Mouse (Mus musculus): Measurements from ENCODE around the gene Fbxl21. TPM values are rescaled to one million over a fixed set of nuclear protein-coding genes. Genes with fewer than 3 reads are reported as not detected.

Gene Fbxl21
- polyA plus RNA-seq, 1 experiment from 2014 or later: 1.6 TPM

GRCm38 (mm10) chr13:56494440-56494839 is 27.8 kb upstream of the Fbxl21 start:
- ATAC-seq (ENCODE audit: low read depth): no peak
- WGBS: 62% methylated on average over 3 of the region's 3 CpGs

GRCm38 (mm10) chr13:56500132-56500531 is 22.1 kb upstream of the Fbxl21 start:
- DNase-seq (ENCODE audit: low spot score): no peak
- Histone ChIP-seq H3K9me3 (ENCODE audit: control insufficient read depth, low read length) (no peaks in the 10 kb centered on the region), H3K4me2 (ENCODE audit: low read depth, low read length) (no peak overlapping the region), H3K9ac (ENCODE audit: low read depth, low read length) (no peak overlapping the region), H3K27me3 (replicated peaks; ENCODE audit: control insufficient read depth, insufficient read depth, low read length) (no peaks in the 10 kb centered on the region), H3K4me3 (ENCODE audit: low read depth, low read length) (no peak overlapping the region), H3K36me3 (ENCODE audit: control insufficient read depth, insufficient read depth, low read length) (no peaks in the 10 kb centered on the region), H3K4me1 (ENCODE audit: control insufficient read depth, insufficient read depth, low read length) (no peaks in the 10 kb centered on the region), H3K27ac (replicated peaks; ENCODE audit: low read depth, low read length) (no peak overlapping the region)
- no peak for ATAC-seq (ENCODE audit: low read depth)
- 79% methylated on average over 3 of the region's 3 CpGs for WGBS

More at GRCm38 (mm10) chr13:56494440-56494839, 27.8 kb upstream of the Fbxl21 start:
- no peak overlapping the region for H3K4me3 ChIP-seq (ENCODE audit: low read depth, low read length)
- H3K9me3 ChIP-seq (ENCODE audit: control insufficient read depth, low read length): no peaks in the 10 kb centered on the region
- no peak overlapping the region for H3K9ac ChIP-seq (ENCODE audit: low read depth, low read length)
- H3K27me3 ChIP-seq (replicated peaks; ENCODE audit: control insufficient read depth, insufficient read depth, low read length): no peaks in the 10 kb centered on the region
- no peaks in the 10 kb centered on the region for H3K36me3 ChIP-seq (ENCODE audit: control insufficient read depth, insufficient read depth, low read length)
- no peak for DNase-seq (ENCODE audit: low spot score)
- H3K4me2 ChIP-seq (ENCODE audit: low read depth, low read length): no peak overlapping the region
- H3K4me1 ChIP-seq (ENCODE audit: control insufficient read depth, insufficient read depth, low read length): no peaks in the 10 kb centered on the region
- no peak overlapping the region for H3K27ac ChIP-seq (replicated peaks; ENCODE audit: low read depth, low read length)

- H3K4me3 ChIP-seq (ENCODE audit: low read depth, low read length): no peak overlapping the region
- no peak overlapping the region for H3K9ac ChIP-seq (ENCODE audit: low read depth, low read length)
- no peaks in the 10 kb centered on the region for H3K27me3 ChIP-seq (replicated peaks; ENCODE audit: control insufficient read depth, insufficient read depth, low read length)
- H3K4me1 ChIP-seq (ENCODE audit: control insufficient read depth, insufficient read depth, low read length): no peaks in the 10 kb centered on the region
- DNase-seq (ENCODE audit: low spot score): no peak
- no peaks in the 10 kb centered on the region for H3K36me3 ChIP-seq (ENCODE audit: control insufficient read depth, insufficient read depth, low read length)
- no peak overlapping the region for H3K27ac ChIP-seq (replicated peaks; ENCODE audit: low read depth, low read length)
- ATAC-seq (ENCODE audit: low read depth): no peak
- 78% methylated on average over 8 of the region's 8 CpGs for WGBS
- no peaks in the 10 kb centered on the region for H3K9me3 ChIP-seq (ENCODE audit: control insufficient read depth, low read length)
- H3K4me2 ChIP-seq (ENCODE audit: low read depth, low read length): no peak overlapping the region
Measured at GRCm38 (mm10) chr13:56500636-56501035, 21.6 kb upstream of the Fbxl21 start.

GRCm38 (mm10) chr13:56501866-56502420 is 20.3 kb upstream of the Fbxl21 start:
- no peak for ATAC-seq (ENCODE audit: low read depth)
- Histone ChIP-seq H3K4me3 (ENCODE audit: low read depth, low read length) (no peak overlapping the region), H3K9ac (ENCODE audit: low read depth, low read length) (no peak overlapping the region), H3K4me1 (ENCODE audit: control insufficient read depth, insufficient read depth, low read length) (no peaks in the 10 kb centered on the region), H3K27me3 (replicated peaks; ENCODE audit: control insufficient read depth, insufficient read depth, low read length) (no peaks in the 10 kb centered on the region), H3K36me3 (ENCODE audit: control insufficient read depth, insufficient read depth, low read length) (no peaks in the 10 kb centered on the region), H3K4me2 (ENCODE audit: low read depth, low read length) (no peak overlapping the region), H3K9me3 (ENCODE audit: control insufficient read depth, low read length) (no peaks in the 10 kb centered on the region), H3K27ac (replicated peaks; ENCODE audit: low read depth, low read length) (no peak overlapping the region)
- no peak for DNase-seq (ENCODE audit: low spot score)
- WGBS: 71% methylated on average over 6 of the region's 6 CpGs

GRCm38 (mm10) chr13:56506871-56507496 is 15.3 kb upstream of the Fbxl21 start:
- Histone ChIP-seq H3K4me1 (ENCODE audit: control insufficient read depth, insufficient read depth, low read length) (no peaks in the 10 kb centered on the region), H3K36me3 (ENCODE audit: control insufficient read depth, insufficient read depth, low read length) (no peaks in the 10 kb centered on the region), H3K27ac (replicated peaks; ENCODE audit: low read depth, low read length) (no peak overlapping the region), H3K4me3 (ENCODE audit: low read depth, low read length) (no peak overlapping the region), H3K9ac (ENCODE audit: low read depth, low read length) (no peak overlapping the region), H3K27me3 (replicated peaks; ENCODE audit: control insufficient read depth, insufficient read depth, low read length) (no peaks in the 10 kb centered on the region), H3K9me3 (ENCODE audit: control insufficient read depth, low read length) (0 out of 2 replicates have a peak, but pooled peaks cover 4% of the 10 kb centered on the region), H3K4me2 (ENCODE audit: low read depth, low read length) (no peak overlapping the region)
- WGBS: 71% methylated on average over 6 of the region's 6 CpGs
- ATAC-seq (ENCODE audit: low read depth) (no peak), DNase-seq (ENCODE audit: low spot score) (no peak)

- no peaks in the 10 kb centered on the region for H3K4me1 ChIP-seq (ENCODE audit: control insufficient read depth, insufficient read depth, low read length)
- H3K9me3 ChIP-seq (ENCODE audit: control insufficient read depth, low read length): 0 out of 2 replicates have a peak, but pooled peaks cover 4% of the 10 kb centered on the region
- H3K36me3 ChIP-seq (ENCODE audit: control insufficient read depth, insufficient read depth, low read length): no peaks in the 10 kb centered on the region
- DNase-seq (ENCODE audit: low spot score): no peak
- H3K27me3 ChIP-seq (replicated peaks; ENCODE audit: control insufficient read depth, insufficient read depth, low read length): no peaks in the 10 kb centered on the region
- H3K9ac ChIP-seq (ENCODE audit: low read depth, low read length): no peak overlapping the region
- no peak for ATAC-seq (ENCODE audit: low read depth)
- H3K4me2 ChIP-seq (ENCODE audit: low read depth, low read length): no peak overlapping the region
- H3K4me3 ChIP-seq (ENCODE audit: low read depth, low read length): no peak overlapping the region
- 84% methylated on average over 2 of the region's 2 CpGs for WGBS
- no peak overlapping the region for H3K27ac ChIP-seq (replicated peaks; ENCODE audit: low read depth, low read length)
Measured at GRCm38 (mm10) chr13:56509796-56510195, 12.5 kb upstream of the Fbxl21 start.

GRCm38 (mm10) chr13:56513595-56513994 is 8.7 kb upstream of the Fbxl21 start:
- no peak overlapping the region for H3K27ac ChIP-seq (replicated peaks; ENCODE audit: low read depth, low read length)

GRCm38 (mm10) chr13:56516311-56516710 is 6.0 kb upstream of the Fbxl21 start:
- Histone ChIP-seq H3K4me3 (ENCODE audit: low read depth, low read length) (no peak overlapping the region), H3K9me3 (ENCODE audit: control insufficient read depth, low read length) (no peaks in the 10 kb centered on the region), H3K4me1 (ENCODE audit: control insufficient read depth, insufficient read depth, low read length) (no peaks in the 10 kb centered on the region), H3K4me2 (ENCODE audit: low read depth, low read length) (no peak overlapping the region), H3K27me3 (replicated peaks; ENCODE audit: control insufficient read depth, insufficient read depth, low read length) (no peaks in the 10 kb centered on the region), H3K27ac (replicated peaks; ENCODE audit: low read depth, low read length) (no peak overlapping the region), H3K9ac (ENCODE audit: low read depth, low read length) (no peak overlapping the region), H3K36me3 (ENCODE audit: control insufficient read depth, insufficient read depth, low read length) (no peaks in the 10 kb centered on the region)
- ATAC-seq (ENCODE audit: low read depth) (no peak), DNase-seq (ENCODE audit: low spot score) (no peak)
- WGBS: 64% methylated on average over 4 of the region's 4 CpGs

More at GRCm38 (mm10) chr13:56513595-56513994, 8.7 kb upstream of the Fbxl21 start:
- H3K9me3 ChIP-seq (ENCODE audit: control insufficient read depth, low read length): no peaks in the 10 kb centered on the region
- H3K27me3 ChIP-seq (replicated peaks; ENCODE audit: control insufficient read depth, insufficient read depth, low read length): no peaks in the 10 kb centered on the region
- DNase-seq (ENCODE audit: low spot score) (no peak), ATAC-seq (ENCODE audit: low read depth) (no peak)
- no peaks in the 10 kb centered on the region for H3K36me3 ChIP-seq (ENCODE audit: control insufficient read depth, insufficient read depth, low read length)
- no peaks in the 10 kb centered on the region for H3K4me1 ChIP-seq (ENCODE audit: control insufficient read depth, insufficient read depth, low read length)
- no peak overlapping the region for H3K9ac ChIP-seq (ENCODE audit: low read depth, low read length)
- no peak overlapping the region for H3K4me3 ChIP-seq (ENCODE audit: low read depth, low read length)
- no peak overlapping the region for H3K4me2 ChIP-seq (ENCODE audit: low read depth, low read length)

GRCm38 (mm10) chr13:56516816-56517215 is 5.5 kb upstream of the Fbxl21 start:
- Histone ChIP-seq H3K4me2 (ENCODE audit: low read depth, low read length) (no peak overlapping the region), H3K36me3 (ENCODE audit: control insufficient read depth, insufficient read depth, low read length) (no peaks in the 10 kb centered on the region), H3K27me3 (replicated peaks; ENCODE audit: control insufficient read depth, insufficient read depth, low read length) (no peaks in the 10 kb centered on the region), H3K4me3 (ENCODE audit: low read depth, low read length) (no peak overlapping the region), H3K4me1 (ENCODE audit: control insufficient read depth, insufficient read depth, low read length) (no peaks in the 10 kb centered on the region), H3K9me3 (ENCODE audit: control insufficient read depth, low read length) (no peaks in the 10 kb centered on the region), H3K9ac (ENCODE audit: low read depth, low read length) (no peak overlapping the region), H3K27ac (replicated peaks; ENCODE audit: low read depth, low read length) (no peak overlapping the region)
- 59% methylated on average over 7 of the region's 7 CpGs for WGBS
- no peak for DNase-seq (ENCODE audit: low spot score)
- no peak for ATAC-seq (ENCODE audit: low read depth)
